In the genomic region with DNA sequence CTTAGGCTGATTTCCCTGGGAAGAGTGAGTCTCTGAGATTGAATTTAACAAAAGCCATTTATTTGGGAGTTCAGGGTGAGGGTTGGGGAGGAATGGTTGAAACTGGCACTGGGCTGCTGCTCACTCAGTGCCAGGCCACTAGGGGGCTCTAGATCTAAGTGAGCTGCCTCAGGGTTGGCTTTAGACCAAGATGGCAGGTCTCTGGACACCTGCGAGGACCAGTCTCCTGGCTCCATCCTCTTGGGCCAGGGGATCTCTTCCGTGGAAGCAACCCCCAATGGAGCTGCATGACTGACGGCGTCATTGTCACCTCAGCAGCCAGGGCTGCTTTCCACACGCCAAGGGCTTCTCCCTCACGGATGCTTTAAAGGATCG, we compare ENCODE assay signal across 10 mouse cellular contexts. TPM values are rescaled to one million over a fixed set of nuclear protein-coding genes. Genes with fewer than 3 reads are reported as not detected.
DNase-seq lines count a peak whose midpoint lies in the region; ATAC-seq lines count a peak whose summit lies in the region.
"Had no signal": no experiment of that assay in that cellular context is flagged by ENCODE, and none has a peak within 500 bp of the region (broad histone marks: within the 10 kb centered on the region; RNA-seq: fewer than 3 reads in every experiment).

No protein-coding gene starts in this region.

- DNase-seq in heart, embryonic 10.5 days (ENCODE audit: low spot score) = peak; percentile 89
- DNase-seq in heart, postnatal 10 days = no peak
- DNase-seq in thymus, postnatal 0 days (ENCODE audit: low spot score) = peak; percentile 59
- no peak for DNase-seq in thymus, postnatal 10 days (ENCODE audit: low spot score in 2 of 2)
- no peak for DNase-seq in embryonic facial prominence, embryonic 14.5 days (ENCODE audit: low spot score)
- peak; percentile 54 for DNase-seq in splenic B cell, adult 2 months (ENCODE audit: low read depth, low spot score)
- no peak for DNase-seq in gastrocnemius, postnatal 10 days
- DNase-seq: lung, postnatal 36 days had no signal

- H3K4me1 ChIP-seq in heart, embryonic 10.5 days = no peaks in the 10 kb centered on the region
- H3K4me1 ChIP-seq in embryonic facial prominence, embryonic 14.5 days (ENCODE audit: control insufficient read depth, insufficient read depth, low read length) = no peaks in the 10 kb centered on the region
- H3K4me1 ChIP-seq in intestine, embryonic 15.5 days (replicated peaks) = no peaks in the 10 kb centered on the region

- no peak overlapping the region for H3K9ac ChIP-seq in embryonic facial prominence, embryonic 14.5 days (ENCODE audit: low read depth, low read length)
- no peak overlapping the region for H3K9ac ChIP-seq in intestine, embryonic 15.5 days

- no peaks in the 10 kb centered on the region for H3K27me3 ChIP-seq in heart, embryonic 10.5 days (ENCODE audit: insufficient read depth, poor library complexity, severe bottlenecking)
- H3K27me3 ChIP-seq in embryonic facial prominence, embryonic 14.5 days (replicated peaks; ENCODE audit: control insufficient read depth, insufficient read depth, low read length) = no peaks in the 10 kb centered on the region
- no peaks in the 10 kb centered on the region for H3K27me3 ChIP-seq in splenic B cell, adult 2 months (ENCODE audit: control insufficient read depth, insufficient read depth, low read length, poor library complexity, severe bottlenecking)
- no peaks in the 10 kb centered on the region for H3K27me3 ChIP-seq in intestine, embryonic 15.5 days (replicated peaks)

- 56% methylated on average over 7 of the region's 7 CpGs for WGBS in heart, embryonic 10.5 days
- 61% methylated on average over 7 of the region's 7 CpGs for WGBS in embryonic facial prominence, embryonic 14.5 days
- 63% methylated on average over 7 of the region's 7 CpGs for WGBS in intestine, embryonic 15.5 days

- H3K4me3 ChIP-seq in heart, embryonic 10.5 days = no peak overlapping the region
- no peak overlapping the region for H3K4me3 ChIP-seq in embryonic facial prominence, embryonic 14.5 days (ENCODE audit: low read depth, low read length)
- no peak overlapping the region for H3K4me3 ChIP-seq in intestine, embryonic 15.5 days (replicated peaks)

- intact Hi-C loops in heart, postnatal 10 days (cut with DNase I) = no loop called here

- H3K9me3 ChIP-seq in heart, embryonic 10.5 days = peaks cover 65% of the 10 kb centered on the region
- H3K9me3 ChIP-seq in embryonic facial prominence, embryonic 14.5 days (ENCODE audit: control insufficient read depth, low read length) = peaks cover 77% of the 10 kb centered on the region
- H3K9me3 ChIP-seq in intestine, embryonic 15.5 days = 0 out of 2 replicates have a peak, but pooled peaks cover 6% of the 10 kb centered on the region

- no peak overlapping the region for H3K4me2 ChIP-seq in embryonic facial prominence, embryonic 14.5 days (ENCODE audit: low read depth, low read length)
- H3K4me2 ChIP-seq in intestine, embryonic 15.5 days (replicated peaks) = no peak overlapping the region

- ATAC-seq in embryonic facial prominence, embryonic 14.5 days (ENCODE audit: low read depth) = peak; percentile 13; the same call in 1 of the 2 replicates
- ATAC-seq in intestine, embryonic 15.5 days = no peak

- H3K36me3 ChIP-seq in heart, embryonic 10.5 days = no peaks in the 10 kb centered on the region
- H3K36me3 ChIP-seq in embryonic facial prominence, embryonic 14.5 days (ENCODE audit: control insufficient read depth, insufficient read depth, low read length) = no peaks in the 10 kb centered on the region
- no peaks in the 10 kb centered on the region for H3K36me3 ChIP-seq in splenic B cell, adult 2 months (ENCODE audit: control insufficient read depth, insufficient read depth, low read length, poor library complexity, severe bottlenecking)
- H3K36me3 ChIP-seq in intestine, embryonic 15.5 days = no peaks in the 10 kb centered on the region

- H3K27ac ChIP-seq in heart, embryonic 10.5 days = no peak overlapping the region
- no peak overlapping the region for H3K27ac ChIP-seq in embryonic facial prominence, embryonic 14.5 days (replicated peaks; ENCODE audit: low read depth, low read length)
- H3K27ac ChIP-seq in intestine, embryonic 15.5 days = no peak overlapping the region

RNA-seq across cellular contexts. Expression of a gene that starts 7.5 kb away (rescaled TPM):
- polyA plus RNA-seq in heart, embryonic 10.5 days (2016; fragmentation: Nextera tagmentation; extraction: Ambion mirVana) = 0.11 and 0.15 TPM in 2 replicates
- total RNA-seq in heart, postnatal 10 days (2021) = not detected
- not detected in 2 replicates for polyA plus RNA-seq in thymus, postnatal 0 days (2015; fragmentation: Nextera tagmentation; extraction: Ambion mirVana)
- 0.07 TPM in 1 of 2 replicates, not detected in the other for polyA plus RNA-seq in embryonic facial prominence, embryonic 14.5 days (2014; fragmentation: Nextera tagmentation; extraction: Ambion mirVana)
- total RNA-seq in gastrocnemius, postnatal 10 days (2021) = not detected
- not detected in 2 replicates for polyA plus RNA-seq in intestine, embryonic 15.5 days (2015; fragmentation: Nextera tagmentation; extraction: Ambion mirVana)
- total RNA-seq: gastrocnemius, postnatal 4 days had no signal

RNA-seq across cellular contexts. Expression of a gene that starts 7.5 kb away (rescaled TPM):
- polyA plus RNA-seq in heart, embryonic 10.5 days (2016; fragmentation: Nextera tagmentation; extraction: Ambion mirVana) = 143 and 155 TPM in 2 replicates
- 10 to 100 TPM; 43.5 to 44.5 TPM for total RNA-seq in heart, postnatal 10 days (2021)
- polyA plus RNA-seq in thymus, postnatal 0 days (2015; fragmentation: Nextera tagmentation; extraction: Ambion mirVana) = 82.7 and 102 TPM in 2 replicates
- 110 and 137 TPM in 2 replicates for polyA plus RNA-seq in embryonic facial prominence, embryonic 14.5 days (2014; fragmentation: Nextera tagmentation; extraction: Ambion mirVana)
- 10 to 100 TPM; 29.0 to 47.9 TPM for total RNA-seq in gastrocnemius, postnatal 10 days (2021)
- polyA plus RNA-seq in intestine, embryonic 15.5 days (2015; fragmentation: Nextera tagmentation; extraction: Ambion mirVana) = 158 and 160 TPM in 2 replicates

RNA-seq across cellular contexts. Expression of a gene that starts 58.1 kb away (rescaled TPM):
- polyA plus RNA-seq in heart, embryonic 10.5 days (2016; fragmentation: Nextera tagmentation; extraction: Ambion mirVana) = 0.58 and 0.82 TPM in 2 replicates
- total RNA-seq in heart, postnatal 10 days (2021) = under 1 TPM in 1 of 2 experiments, not detected in 1; 0.10 TPM
- polyA plus RNA-seq in thymus, postnatal 0 days (2015; fragmentation: Nextera tagmentation; extraction: Ambion mirVana) = 0.64 and 1.4 TPM in 2 replicates
- polyA plus RNA-seq in embryonic facial prominence, embryonic 14.5 days (2014; fragmentation: Nextera tagmentation; extraction: Ambion mirVana) = 1.7 and 2.2 TPM in 2 replicates
- total RNA-seq in gastrocnemius, postnatal 10 days (2021) = under 1 TPM in 1 of 2 experiments, not detected in 1; 0.34 TPM
- polyA plus RNA-seq in intestine, embryonic 15.5 days (2015; fragmentation: Nextera tagmentation; extraction: Ambion mirVana) = 0.88 and 1.0 TPM in 2 replicates

Comparison
In these comparisons a context has a peak if more than half of its experiments do, and no peak if none do; other contexts are left out.
1. DNase-seq: peak in heart, embryonic 10.5 days (single experiment), thymus, postnatal 0 days (single experiment) and splenic B cell, adult 2 months (single experiment); none in heart, postnatal 10 days (0 of 2), thymus, postnatal 10 days (0 of 2), embryonic facial prominence, embryonic 14.5 days (single experiment) and gastrocnemius, postnatal 10 days (single experiment).